Mouse (Mus musculus) neutrophil, adult 59 days (primary cell): ENCODE results near the gene Clk3. TPM values are rescaled to one million over a fixed set of nuclear protein-coding genes. Genes with fewer than 3 reads are reported as not detected.

ENCODE experiments used
- total RNA-seq, 2 experiments: library from RNA; stranded (reverse); gene quantifications; 1 replicate in 1 of 2; 2 replicates in 1 of 2; pipeline ENCODE4 v1.2.4; 2023

The Clk3 gene
- 100 to 1,000 TPM; 160 to 171 TPM for total RNA-seq

GRCm38 (mm10) chr9:57765364-57766351 lies at the start of gene Clk3:
TSS of gene Clk3 (minus strand) at chr9:57765860.

DNA sequence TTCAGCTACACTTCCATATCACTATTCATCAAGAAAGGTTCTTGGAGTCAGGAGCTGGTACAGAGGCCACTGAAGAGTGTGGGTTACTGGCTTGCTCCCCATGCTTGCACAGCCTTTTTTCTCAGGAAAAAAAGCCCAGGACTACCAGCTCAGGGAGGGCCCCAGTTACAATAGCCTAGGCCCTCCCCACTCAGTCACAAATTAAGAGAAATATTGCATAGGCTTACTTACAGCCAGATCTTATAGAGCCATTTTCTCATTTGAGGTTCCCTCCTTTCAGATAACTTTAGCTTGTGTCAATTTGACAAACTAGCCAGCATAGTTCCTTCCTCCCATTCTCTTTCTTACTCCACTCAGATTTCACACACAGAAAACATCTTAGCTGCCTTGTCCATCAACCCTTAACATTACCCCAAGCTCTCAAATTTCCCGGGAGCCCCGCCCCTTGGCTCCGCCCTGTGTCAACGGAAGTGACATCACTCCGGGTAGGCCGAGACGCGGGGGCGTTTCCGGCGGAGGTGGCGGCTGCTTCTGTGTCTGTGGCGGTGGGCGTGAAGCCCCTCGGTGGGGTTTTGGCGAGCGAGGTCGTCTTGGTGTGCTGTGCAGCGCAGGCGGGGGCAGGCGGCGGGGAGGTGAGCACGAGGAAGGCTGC lies 57.5 kb downstream of the Clk3 start, which contains the start of gene Edc3:
Edc3 (plus strand) TSS at position 473 of the 652 bp plus-strand sequence.

Other genes starting within 250 kb of the Clk3 start
- 100 to 1,000 TPM; 108 to 123 TPM for gene Cox5a, start 244.6 kb downstream of the Clk3 start, total RNA-seq
- 10 to 100 TPM in 1 of 2 experiments, 1 to 10 TPM in 1; 6.3 to 12.4 TPM for gene Fam219b, start 228.3 kb downstream of the Clk3 start, total RNA-seq
- 10 to 100 TPM in 1 of 2 experiments, 1 to 10 TPM in 1; 9.3 to 10.5 TPM for gene Mpi, start 213.1 kb downstream of the Clk3 start, total RNA-seq
- gene Scamp2, start 204.9 kb downstream of the Clk3 start, total RNA-seq = 100 to 1,000 TPM; 144 to 146 TPM
- 10 to 100 TPM; 28.4 to 33.6 TPM for gene Ulk3, start 176.4 kb downstream of the Clk3 start, total RNA-seq
- gene Cplx3, start 159.6 kb downstream of the Clk3 start, total RNA-seq = not detected
- gene Lman1l, start 145.1 kb downstream of the Clk3 start, total RNA-seq = not detected
- 100 to 1,000 TPM; 197 to 212 TPM for gene Csk, start 112.2 kb downstream of the Clk3 start, total RNA-seq
- gene Cyp1a2, start 82.2 kb downstream of the Clk3 start, total RNA-seq = not detected
- not detected for gene Cyp1a1, start 77.9 kb downstream of the Clk3 start, total RNA-seq
- gene Edc3, start 57.3 kb downstream of the Clk3 start, total RNA-seq = 10 to 100 TPM; 14.9 to 15.3 TPM
- gene Arid3b, start 70.9 kb upstream of the Clk3 start, total RNA-seq = 10 to 100 TPM; 34.3 to 39.4 TPM
- 10 to 100 TPM; 59.8 to 64.3 TPM for gene Ubl7, start 145.1 kb upstream of the Clk3 start, total RNA-seq
- gene Sema7a, start 174.3 kb upstream of the Clk3 start, total RNA-seq = 10 to 100 TPM; 27.3 to 29.8 TPM
- gene Cyp11a1, start 240.6 kb upstream of the Clk3 start, total RNA-seq = 1 to 10 TPM; 2.5 to 2.7 TPM